Mouse (Mus musculus) embryonic facial prominence, embryonic 11.5 days (tissue): ENCODE results near the gene Saysd1. TPM values are rescaled to one million over a fixed set of nuclear protein-coding genes. Genes with fewer than 3 reads are reported as not detected.
A peak's percentile ranks its signal among the peaks of the same experiment; 100 is the strongest.

Experiments used
- ATAC-seq: fragments of 200-750 bp; cut with Nextera tagmentation; replicated peaks from 2 replicates; pipeline ENCODE4 v1.8.0; 2017; ENCODE audit warnings: low read depth; ENCODE audit not compliant: insufficient number of reproducible peaks, low FRiP score, low TSS enrichment
- DNase-seq: peaks from one replicate; pipeline ENCODE4 v3.0.0-alpha.2; 2015; ENCODE audit warnings: low spot score
- H3K27ac ChIP-seq: fragments of 300-500 bp; sonication (generic); replicated peaks from 2 replicates; pipeline ENCODE4 v1.5.1; 2014; ENCODE audit warnings: mild to moderate bottlenecking, low read depth, low read length, control low read depth
- H3K27me3 ChIP-seq: fragments of 300-500 bp; sonication (generic); 2 replicates; pipeline ENCODE4 v1.6.1; 2014; ENCODE audit warnings: mild to moderate bottlenecking, low read length, moderate library complexity, mixed read lengths; ENCODE audit not compliant: control insufficient read depth, insufficient read depth
- H3K36me3 ChIP-seq: fragments of 300-500 bp; sonication (generic); replicated peaks from 2 replicates; pipeline ENCODE4 v1.6.1; 2014; ENCODE audit warnings: low read depth, mild to moderate bottlenecking, low read length, moderate library complexity, mixed read lengths; ENCODE audit not compliant: control insufficient read depth, insufficient read depth
- H3K4me1 ChIP-seq: fragments of 300-500 bp; sonication (generic); 2 replicates; pipeline ENCODE4 v1.6.1; 2014; ENCODE audit warnings: low read length, mixed read lengths; ENCODE audit not compliant: control insufficient read depth, insufficient read depth
- H3K4me2 ChIP-seq: fragments of 300-500 bp; sonication (generic); 2 replicates; pipeline ENCODE4 v1.6.1; 2014; ENCODE audit warnings: low read depth, mild to moderate bottlenecking, control low read depth, low read length, moderate library complexity
- H3K4me3 ChIP-seq: fragments of 300-500 bp; sonication (generic); 2 replicates; pipeline ENCODE4 v1.5.1; 2014; ENCODE audit warnings: low read depth, low read length, control low read depth
- H3K9ac ChIP-seq: fragments of 300-500 bp; sonication (generic); replicated peaks from 2 replicates; pipeline ENCODE4 v1.6.1; 2014; ENCODE audit warnings: mild to moderate bottlenecking, control low read depth, low read length
- H3K9me3 ChIP-seq: fragments of 300-500 bp; sonication (generic); replicated peaks from 2 replicates; pipeline ENCODE4 v1.6.1; 2016; ENCODE audit warnings: mild to moderate bottlenecking, low read length, inconsistent platforms, mixed read lengths; ENCODE audit not compliant: control insufficient read depth
- WGBS: fragments of 180-500 bp; shearing (Covaris S2); extraction: QIAGEN DNeasy Blood & Tissue Kit; methylation state at CpG from one replicate; pipeline ENCODE4 v1.1.7; 2014; 5-methylcytosine and 5-hydroxymethylcytosine counted together
- polyA plus RNA-seq: library from polyadenylated mRNA; unstranded; fragments of >200 nt; fragmentation: Nextera tagmentation; extraction: Ambion mirVana; gene quantifications from 2 replicates; pipeline ENCODE4 v1.2.1, GENCODE M21; 2014

The Saysd1 gene
- polyA plus RNA-seq, 1 experiment from 2014 or later, result 10.1 TPM

DNA sequence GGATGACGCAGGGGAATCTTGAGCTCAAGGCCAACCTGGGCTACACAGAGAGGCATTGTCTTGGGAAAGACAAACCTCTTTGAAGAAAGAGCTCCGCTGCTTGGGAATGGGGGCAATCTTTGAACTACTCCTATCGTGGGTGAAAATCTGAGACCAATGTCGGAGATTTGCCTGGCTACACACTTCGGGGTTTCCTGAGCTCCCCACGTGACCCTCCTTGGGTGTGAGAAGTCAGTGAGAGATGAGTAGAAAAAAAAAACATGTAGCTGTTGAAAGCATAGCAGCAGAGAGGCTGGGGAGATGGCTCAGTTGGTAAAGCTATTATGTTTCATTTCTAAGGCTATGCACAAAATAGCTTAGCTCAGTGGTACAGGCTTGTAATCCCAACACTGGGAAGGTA lies 23.4 kb downstream of the Saysd1 start:
- no peak for DNase-seq
- no peaks in the 10 kb centered on the region for H3K9me3 ChIP-seq
- H3K27me3 ChIP-seq, result no peaks in the 10 kb centered on the region
- no peak overlapping the region for H3K27ac ChIP-seq
- H3K36me3 ChIP-seq, result no peaks in the 10 kb centered on the region
- no peak overlapping the region for H3K4me2 ChIP-seq
- H3K4me1 ChIP-seq, result no peaks in the 10 kb centered on the region
- WGBS, result 72% methylated on average over 6 of the region's 6 CpGs
- no peak for ATAC-seq
- no peak overlapping the region for H3K4me3 ChIP-seq
- H3K9ac ChIP-seq, result no peak overlapping the region

DNA sequence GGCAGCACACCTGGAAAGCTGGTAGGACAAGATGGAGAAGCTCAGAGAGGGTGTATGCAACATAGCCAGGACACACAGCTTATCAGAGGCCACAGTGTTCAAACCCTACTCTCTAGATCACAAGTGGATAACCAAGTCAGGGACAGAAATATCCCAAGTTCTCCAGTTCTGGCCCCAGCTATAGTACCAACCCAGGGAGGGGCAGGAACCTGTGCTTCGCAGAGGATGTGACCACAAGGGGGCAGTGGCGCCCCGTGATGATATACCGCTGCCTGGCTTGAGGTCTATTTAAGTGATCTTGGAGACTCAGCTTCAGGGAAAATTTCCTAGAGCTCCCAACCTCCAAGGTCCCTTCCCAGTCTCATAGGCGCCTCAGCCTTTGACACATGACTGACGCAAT lies 24.4 kb downstream of the Saysd1 start:
- Histone ChIP-seq H3K4me2 (no peak overlapping the region), H3K27ac (no peak overlapping the region), H3K9ac (no peak overlapping the region), H3K27me3 (no peaks in the 10 kb centered on the region), H3K9me3 (no peaks in the 10 kb centered on the region), H3K36me3 (no peaks in the 10 kb centered on the region), H3K4me3 (no peak overlapping the region), H3K4me1 (no peaks in the 10 kb centered on the region)
- WGBS, result 3% methylated on average over 6 of the region's 6 CpGs
- DNase-seq (peak; percentile 91), ATAC-seq (peak; percentile 62; the same call in 1 of the 2 replicates)

DNA sequence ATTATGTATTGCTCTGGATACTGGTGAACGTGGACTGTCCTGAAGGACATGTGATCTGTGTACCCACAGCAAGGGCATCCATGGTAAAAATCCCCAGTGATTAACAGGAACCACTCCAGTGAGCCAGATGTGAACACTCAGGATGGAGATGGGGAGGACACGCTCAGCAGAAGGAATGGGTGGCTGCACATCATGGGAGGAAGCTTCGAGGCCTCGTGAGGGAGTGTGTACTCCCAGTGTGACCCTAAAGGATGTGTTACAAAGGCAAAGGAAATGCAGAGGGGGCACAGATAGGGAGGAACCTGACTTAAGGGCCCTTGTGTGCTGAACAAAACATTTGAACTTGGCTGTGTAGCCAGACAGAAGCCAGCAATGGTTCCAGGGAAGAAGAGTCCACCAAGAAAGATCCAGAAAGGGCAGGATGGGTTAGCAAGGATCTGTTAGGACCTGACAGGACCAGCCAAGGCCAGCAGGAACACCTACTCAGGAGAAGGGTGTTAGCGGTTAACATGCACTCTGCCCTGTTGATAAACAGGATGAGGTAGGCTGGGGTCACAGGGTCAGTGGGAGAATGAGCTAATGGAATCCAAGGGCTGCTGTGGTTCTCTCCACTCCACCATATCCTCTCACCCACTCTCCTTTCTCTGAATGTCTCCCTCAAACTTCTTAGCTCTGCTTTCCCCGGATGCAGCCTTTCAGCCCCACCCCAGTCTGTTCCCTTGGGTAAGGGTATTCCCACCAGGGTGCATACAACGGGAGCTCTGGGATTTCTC lies 25.0 kb downstream of the Saysd1 start:
- H3K4me3 ChIP-seq, result no peak overlapping the region
- DNase-seq, result no peak
- no peaks in the 10 kb centered on the region for H3K9me3 ChIP-seq
- 59% methylated on average over 7 of the region's 7 CpGs for WGBS
- H3K27me3 ChIP-seq, result no peaks in the 10 kb centered on the region
- H3K36me3 ChIP-seq, result no peaks in the 10 kb centered on the region
- no peak overlapping the region for H3K27ac ChIP-seq
- H3K9ac ChIP-seq, result no peak overlapping the region
- no peaks in the 10 kb centered on the region for H3K4me1 ChIP-seq
- H3K4me2 ChIP-seq, result no peak overlapping the region
- 0 out of 2 replicates have a peak, but pooled peaks have one; percentile 18 for ATAC-seq

GRCm38 (mm10) chr14:20112218-20112617 lies 26.1 kb downstream of the Saysd1 start:
- no peaks in the 10 kb centered on the region for H3K9me3 ChIP-seq
- H3K27me3 ChIP-seq, result no peaks in the 10 kb centered on the region
- no peak overlapping the region for H3K27ac ChIP-seq
- H3K4me2 ChIP-seq, result no peak overlapping the region
- H3K9ac ChIP-seq, result no peak overlapping the region
- 69% methylated on average over 3 of the region's 3 CpGs for WGBS
- H3K4me3 ChIP-seq, result no peak overlapping the region
- no peak for ATAC-seq
- peak; percentile 33 for DNase-seq
- no peaks in the 10 kb centered on the region for H3K36me3 ChIP-seq
- no peaks in the 10 kb centered on the region for H3K4me1 ChIP-seq

DNA sequence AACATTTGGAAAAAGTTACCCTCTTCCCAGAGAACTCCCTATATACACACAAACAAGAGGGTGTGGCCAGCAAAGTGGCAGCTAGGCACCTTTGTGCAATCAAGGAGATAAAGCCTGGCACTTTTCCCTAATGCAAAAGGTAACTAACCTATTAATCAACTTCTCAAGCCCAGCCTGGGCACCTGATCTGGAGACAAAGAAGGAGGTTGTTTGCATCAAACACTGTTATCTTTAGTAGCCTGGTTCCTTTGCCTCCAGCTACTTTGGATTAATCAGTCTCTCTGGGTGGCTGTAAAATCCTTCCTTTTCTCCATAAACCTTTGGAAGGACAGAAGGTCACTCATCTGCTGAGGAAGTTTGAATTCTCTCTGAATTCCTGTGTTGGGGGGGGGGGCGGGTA lies 27.4 kb downstream of the Saysd1 start:
- no peak overlapping the region for H3K9ac ChIP-seq
- no peak overlapping the region for H3K27ac ChIP-seq
- DNase-seq (no peak), ATAC-seq (no peak)
- no peaks in the 10 kb centered on the region for H3K27me3 ChIP-seq
- no peaks in the 10 kb centered on the region for H3K36me3 ChIP-seq
- 60% methylated on average over 1 of the region's 1 CpGs for WGBS
- no peak overlapping the region for H3K4me3 ChIP-seq
- no peaks in the 10 kb centered on the region for H3K4me1 ChIP-seq
- H3K9me3 ChIP-seq, result no peaks in the 10 kb centered on the region
- H3K4me2 ChIP-seq, result no peak overlapping the region

DNA sequence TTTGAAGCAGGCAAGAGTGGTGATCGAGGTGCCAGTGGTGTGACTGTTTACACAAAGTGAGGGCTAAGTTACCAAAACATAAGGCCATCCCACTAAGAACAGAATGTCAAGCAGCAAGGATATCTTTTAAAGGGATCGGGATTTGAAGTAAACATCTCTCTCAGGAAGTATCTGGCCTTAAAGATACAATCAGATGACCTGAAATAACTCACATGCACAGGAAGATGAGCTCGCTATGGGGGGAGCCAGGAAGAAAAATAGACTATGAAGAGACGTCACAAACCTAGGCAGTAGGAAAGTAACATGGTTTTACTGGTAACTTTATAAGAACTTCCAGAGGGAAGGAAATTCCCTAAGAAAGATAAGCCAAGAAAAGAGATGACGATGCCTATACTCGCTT lies 32.1 kb downstream of the Saysd1 start:
- ATAC-seq (no peak), DNase-seq (no peak)
- Histone ChIP-seq H3K9me3 (no peaks in the 10 kb centered on the region), H3K4me2 (no peak overlapping the region), H3K9ac (no peak overlapping the region), H3K36me3 (no peaks in the 10 kb centered on the region), H3K27ac (no peak overlapping the region), H3K4me3 (no peak overlapping the region), H3K4me1 (no peaks in the 10 kb centered on the region), H3K27me3 (no peaks in the 10 kb centered on the region)
- 76% methylated on average over 6 of the region's 6 CpGs for WGBS

- WGBS, result 67% methylated on average over 4 of the region's 4 CpGs
Measured at GRCm38 (mm10) chr14:20103207-20103606, 35.1 kb downstream of the Saysd1 start.

GRCm38 (mm10) chr14:20098061-20098460 lies 40.3 kb downstream of the Saysd1 start:
- no peak for ATAC-seq
- 55% methylated on average over 5 of the region's 5 CpGs for WGBS

More at GRCm38 (mm10) chr14:20103207-20103606, 35.1 kb downstream of the Saysd1 start:
- DNase-seq (no peak), ATAC-seq (no peak)
- no peak overlapping the region for H3K4me2 ChIP-seq
- no peak overlapping the region for H3K9ac ChIP-seq
- H3K27me3 ChIP-seq, result no peaks in the 10 kb centered on the region
- no peaks in the 10 kb centered on the region for H3K9me3 ChIP-seq
- H3K27ac ChIP-seq, result no peak overlapping the region
- no peaks in the 10 kb centered on the region for H3K36me3 ChIP-seq
- no peaks in the 10 kb centered on the region for H3K4me1 ChIP-seq
- H3K4me3 ChIP-seq, result no peak overlapping the region

More at GRCm38 (mm10) chr14:20098061-20098460, 40.3 kb downstream of the Saysd1 start:
- H3K4me3 ChIP-seq, result no peak overlapping the region
- H3K9ac ChIP-seq, result no peak overlapping the region
- no peak overlapping the region for H3K27ac ChIP-seq
- H3K4me2 ChIP-seq, result no peak overlapping the region
- no peaks in the 10 kb centered on the region for H3K27me3 ChIP-seq
- no peaks in the 10 kb centered on the region for H3K4me1 ChIP-seq
- no peak for DNase-seq
- no peaks in the 10 kb centered on the region for H3K9me3 ChIP-seq
- H3K36me3 ChIP-seq, result no peaks in the 10 kb centered on the region
